Mouse (Mus musculus) stomach, embryonic 15.5 days (tissue): ENCODE data around the gene Arid1a. TPM values are rescaled to one million over a fixed set of nuclear protein-coding genes. Genes with fewer than 3 reads are reported as not detected.

ENCODE experiments used
- ATAC-seq: fragments of 200-750 bp; cut with Nextera tagmentation; 2 replicates; pipeline ENCODE4 v1.8.0; 2017; ENCODE audit warnings: low read depth, moderate number of reproducible peaks, moderate TSS enrichment; ENCODE audit not compliant: insufficient read depth, low FRiP score
- H3K27ac ChIP-seq: fragments of 300-500 bp; sonication (generic); 2 replicates; pipeline ENCODE4 v1.5.1; 2015; ENCODE audit warnings: mild to moderate bottlenecking, inconsistent platforms
- H3K27me3 ChIP-seq: fragments of 300-500 bp; sonication (generic); replicated peaks from 2 replicates; pipeline ENCODE4 v1.6.1; 2015; ENCODE audit warnings: inconsistent platforms
- H3K36me3 ChIP-seq: fragments of 300-500 bp; sonication (generic); 2 replicates; pipeline ENCODE4 v1.6.1; 2015; ENCODE audit warnings: inconsistent platforms
- H3K4me1 ChIP-seq: fragments of 300-500 bp; sonication (generic); 2 replicates; pipeline ENCODE4 v1.6.1; 2015; ENCODE audit warnings: inconsistent platforms
- H3K4me2 ChIP-seq: fragments of 300-500 bp; sonication (generic); 2 replicates; pipeline ENCODE4 v1.6.1; 2015; ENCODE audit warnings: mild to moderate bottlenecking, inconsistent platforms
- H3K4me3 ChIP-seq: fragments of 300-500 bp; sonication (generic); replicated peaks from 2 replicates; pipeline ENCODE4 v1.5.1; 2015; ENCODE audit warnings: inconsistent platforms
- H3K9ac ChIP-seq: fragments of 300-500 bp; sonication (generic); 2 replicates; pipeline ENCODE4 v1.6.1; 2015; ENCODE audit warnings: inconsistent platforms
- H3K9me3 ChIP-seq: fragments of 300-500 bp; sonication (generic); 2 replicates; pipeline ENCODE4 v1.6.1; 2016; ENCODE audit warnings: inconsistent platforms
- WGBS: fragments of 180-500 bp; shearing (Covaris S2); methylation state at CpG from one replicate; pipeline ENCODE4 v1.1.7; 2015; 5-methylcytosine and 5-hydroxymethylcytosine counted together
- polyA plus RNA-seq: library from polyadenylated mRNA; unstranded; fragments of >200 nt; fragmentation: Nextera tagmentation; extraction: Ambion mirVana; gene quantifications from 2 replicates; pipeline ENCODE4 v1.2.1, GENCODE M21; 2015

Gene Arid1a
- 27.0 and 29.2 TPM in 2 replicates for polyA plus RNA-seq

DNA sequence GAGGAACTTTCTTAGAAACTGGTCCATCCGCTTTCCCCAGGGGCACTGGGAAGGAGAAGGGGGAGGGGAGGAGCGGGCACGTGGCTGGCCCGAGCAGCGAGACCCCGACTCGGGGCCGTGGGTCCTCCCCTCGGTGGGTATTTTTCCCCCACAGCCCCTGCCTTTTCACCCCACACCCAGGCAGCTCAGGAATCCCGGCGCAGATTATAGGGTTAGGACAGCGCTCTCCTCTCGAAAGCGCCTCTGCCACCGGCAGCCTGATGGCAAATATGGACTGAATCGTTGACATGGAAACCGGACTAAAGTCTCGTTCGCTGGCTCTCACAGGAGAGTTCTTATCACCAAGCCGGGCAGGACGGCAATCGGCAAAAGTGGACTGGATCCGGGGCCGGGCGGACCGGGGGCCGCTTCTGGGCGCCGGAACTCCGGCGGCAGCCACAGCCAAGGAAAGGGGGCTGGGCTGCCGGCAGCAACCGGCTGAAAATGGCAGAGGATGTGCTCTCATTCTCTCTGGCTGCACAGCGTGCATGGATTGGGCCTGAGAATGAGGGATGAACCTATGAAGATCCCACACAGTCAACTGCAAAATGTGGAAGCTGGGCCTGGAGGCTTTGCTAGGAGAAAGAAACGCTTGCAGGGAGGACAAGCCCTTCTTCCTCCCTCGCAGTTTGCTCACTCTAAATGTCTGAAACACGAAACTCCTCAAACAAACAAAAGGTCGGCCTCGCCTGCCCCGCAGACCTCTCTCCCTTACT, at the start of gene Arid1a:
Gene Arid1a (minus strand): TSS at position 256 of the 755 bp plus-strand sequence.
- Histone ChIP-seq H3K4me2 (peak within 1 kb of the TSS; percentile 93), H3K9me3 (no peaks in the 10 kb centered on the region), H3K4me1 (peaks cover 17% of the 10 kb centered on the region), H3K27ac (peak within 1 kb of the TSS; percentile 100), H3K27me3 (no peaks in the 10 kb centered on the region), H3K4me3 (peak within 1 kb of the TSS; percentile 62), H3K9ac (peak within 1 kb of the TSS; percentile 70), H3K36me3 (no peaks in the 10 kb centered on the region)
- peak; percentile 70 for ATAC-seq
- WGBS, result under 1% methylated on average over 40 of the region's 40 CpGs

DNA sequence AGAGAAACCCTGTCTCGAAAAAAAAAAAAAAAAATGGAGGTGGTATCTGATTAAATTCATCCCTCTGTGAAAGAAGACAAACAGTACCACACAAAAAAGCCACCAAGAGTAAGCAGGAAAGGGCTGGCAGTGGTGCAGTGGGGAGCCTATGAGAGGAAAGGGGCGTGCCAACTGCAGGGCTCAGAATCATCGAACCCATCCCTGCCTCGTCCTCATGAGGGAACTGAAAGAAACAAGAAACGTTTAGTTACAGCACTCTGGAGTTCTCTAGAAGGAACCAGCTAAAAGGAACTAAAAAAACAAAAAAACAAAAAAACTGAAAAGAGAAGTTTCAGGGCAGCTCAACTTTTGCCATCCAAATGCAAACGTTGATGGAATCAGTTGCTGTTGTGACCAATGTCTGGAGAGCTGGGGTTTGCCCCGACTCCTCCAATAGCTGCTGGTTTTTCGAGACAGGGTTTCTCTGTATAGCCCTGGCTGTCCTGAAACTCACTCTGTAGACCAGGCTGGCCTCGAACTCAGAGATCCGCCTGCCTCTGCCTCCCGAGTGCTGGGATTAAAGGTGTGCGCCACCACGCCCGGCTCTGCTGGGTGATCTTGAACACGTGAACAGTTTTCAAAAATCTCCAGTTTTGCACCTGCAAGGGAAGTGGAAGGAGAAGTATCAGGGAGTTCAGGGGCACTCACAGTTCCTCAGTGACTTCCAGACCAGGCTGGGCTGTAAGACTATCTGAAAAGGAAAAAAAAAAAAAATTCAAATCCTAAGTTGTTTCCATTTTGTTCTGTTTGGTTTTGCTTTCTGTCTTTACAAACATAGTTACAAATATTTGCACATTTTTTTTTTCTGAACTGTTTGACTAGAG, 48.1 kb upstream of the Arid1a start:
- ATAC-seq, result no peak
- Histone ChIP-seq H3K4me3 (no peak overlapping the region), H3K27me3 (no peaks in the 10 kb centered on the region), H3K36me3 (no peaks in the 10 kb centered on the region), H3K4me2 (no peak overlapping the region), H3K4me1 (0 out of 2 replicates have a peak, but pooled peaks cover 2% of the 10 kb centered on the region), H3K9ac (no peak overlapping the region), H3K27ac (no peak overlapping the region), H3K9me3 (no peaks in the 10 kb centered on the region)
- WGBS, result 70% methylated on average over 15 of the region's 15 CpGs

DNA sequence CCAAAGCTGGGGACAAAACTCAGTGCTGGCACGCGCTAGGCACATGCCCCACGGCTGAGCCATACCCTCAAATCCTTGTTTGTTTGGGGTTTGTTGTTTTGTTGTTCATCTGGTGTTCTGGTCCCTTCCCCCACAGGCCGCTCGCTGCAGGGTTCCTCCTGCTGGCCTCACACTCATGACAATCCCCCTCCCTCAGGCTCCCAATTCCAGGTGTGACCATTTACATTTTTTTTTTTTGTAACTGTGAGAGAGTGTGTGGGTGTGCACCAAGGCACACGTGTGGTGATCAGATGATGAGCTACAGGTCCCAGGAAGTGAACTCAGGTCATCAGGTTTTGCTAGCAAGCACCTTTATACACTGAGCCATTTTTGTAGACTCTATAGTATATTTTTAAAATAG, 44.0 kb upstream of the Arid1a start:
- Histone ChIP-seq H3K27me3 (no peaks in the 10 kb centered on the region), H3K27ac (no peak overlapping the region), H3K4me3 (no peak overlapping the region), H3K4me2 (no peak overlapping the region), H3K4me1 (0 out of 2 replicates have a peak, but pooled peaks cover 2% of the 10 kb centered on the region), H3K9me3 (no peaks in the 10 kb centered on the region), H3K9ac (no peak overlapping the region), H3K36me3 (no peaks in the 10 kb centered on the region)
- no peak for ATAC-seq
- 18% methylated on average over 4 of the region's 6 CpGs for WGBS

DNA sequence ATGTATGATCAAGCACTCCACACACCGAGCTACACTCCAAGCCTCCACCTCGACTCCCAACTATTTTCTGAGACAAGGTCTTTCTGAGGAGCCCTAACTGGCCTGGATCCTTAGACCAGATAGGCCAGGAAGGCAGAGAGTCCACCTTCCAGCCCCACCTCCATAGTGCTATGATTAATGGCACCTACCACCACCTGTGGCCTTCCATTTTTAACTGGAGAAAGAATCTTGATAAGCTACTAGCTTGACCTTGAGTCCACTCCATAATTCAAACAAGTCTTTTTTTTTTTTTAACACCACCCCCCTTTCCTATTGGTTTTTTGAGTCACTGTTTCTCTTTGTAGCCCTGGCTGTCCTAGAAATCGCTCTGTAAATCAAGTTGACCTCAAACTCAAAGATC, 36.7 kb upstream of the Arid1a start:
- H3K4me2 ChIP-seq, result no peak overlapping the region
- H3K27me3 ChIP-seq, result no peaks in the 10 kb centered on the region
- H3K4me3 ChIP-seq, result no peak overlapping the region
- no peak overlapping the region for H3K9ac ChIP-seq
- no peaks in the 10 kb centered on the region for H3K9me3 ChIP-seq
- H3K36me3 ChIP-seq, result no peaks in the 10 kb centered on the region
- peak; percentile 82; the same call in 1 of the 2 replicates for ATAC-seq
- WGBS, result 63% methylated on average over 3 of the region's 3 CpGs
- H3K27ac ChIP-seq, result peak overlapping the region; percentile 38; the same call in 1 of the 2 replicates
- no peaks in the 10 kb centered on the region for H3K4me1 ChIP-seq

DNA sequence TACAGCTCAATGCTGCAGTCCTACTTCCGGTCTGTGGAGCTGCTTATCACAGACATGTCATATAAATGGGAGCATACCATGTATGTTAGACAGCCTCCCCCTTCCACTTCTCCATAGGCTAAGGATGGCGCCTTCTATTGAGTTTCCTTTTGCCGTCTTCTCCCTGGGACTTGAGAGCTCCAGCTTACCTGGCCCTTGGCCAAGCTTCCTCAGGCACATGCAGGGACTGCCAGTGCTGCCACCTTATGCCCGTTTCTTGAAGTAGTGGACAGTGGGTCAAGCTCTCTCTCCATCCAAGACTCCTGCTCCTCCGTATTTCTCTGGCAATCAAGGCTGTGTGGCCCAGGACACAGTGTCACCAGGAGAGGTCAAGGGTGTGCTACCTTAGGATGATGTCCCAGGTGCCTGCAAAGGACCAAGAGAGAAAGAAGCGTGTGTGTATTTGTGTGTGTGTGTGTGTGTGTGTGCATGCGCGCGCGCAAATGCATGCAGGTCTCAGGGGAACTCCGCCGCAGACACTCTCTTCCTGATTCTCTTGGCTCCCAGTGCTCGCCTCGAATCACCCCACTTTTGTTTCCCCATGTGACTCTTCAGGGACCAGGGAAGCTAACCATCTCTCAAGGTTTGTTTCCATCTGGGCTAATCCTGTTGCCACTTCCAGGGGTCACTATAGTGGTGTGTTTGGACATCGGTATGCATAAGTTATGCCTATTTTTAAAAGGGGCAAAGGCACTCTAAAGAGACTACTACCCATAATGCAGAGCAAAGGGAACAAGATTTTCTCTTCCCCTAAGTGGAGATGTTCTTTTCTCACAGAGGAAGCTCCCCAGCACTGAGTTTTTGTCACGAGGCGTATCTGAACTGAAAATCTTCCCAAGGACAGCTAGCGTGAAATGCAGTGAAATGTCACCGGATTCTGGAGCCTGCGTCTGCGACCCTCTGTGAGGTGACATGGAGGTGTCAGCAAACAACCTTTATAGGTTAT, 18.3 kb upstream of the Arid1a start:
- H3K27ac ChIP-seq, result no peak overlapping the region
- no peak overlapping the region for H3K4me2 ChIP-seq
- H3K9ac ChIP-seq, result no peak overlapping the region
- 77% methylated on average over 21 of the region's 21 CpGs for WGBS
- no peaks in the 10 kb centered on the region for H3K4me1 ChIP-seq
- H3K9me3 ChIP-seq, result no peaks in the 10 kb centered on the region
- H3K4me3 ChIP-seq, result no peak overlapping the region
- H3K36me3 ChIP-seq, result no peaks in the 10 kb centered on the region
- H3K27me3 ChIP-seq, result no peaks in the 10 kb centered on the region
- no peak; the same call in 1 of the 2 replicates for ATAC-seq

DNA sequence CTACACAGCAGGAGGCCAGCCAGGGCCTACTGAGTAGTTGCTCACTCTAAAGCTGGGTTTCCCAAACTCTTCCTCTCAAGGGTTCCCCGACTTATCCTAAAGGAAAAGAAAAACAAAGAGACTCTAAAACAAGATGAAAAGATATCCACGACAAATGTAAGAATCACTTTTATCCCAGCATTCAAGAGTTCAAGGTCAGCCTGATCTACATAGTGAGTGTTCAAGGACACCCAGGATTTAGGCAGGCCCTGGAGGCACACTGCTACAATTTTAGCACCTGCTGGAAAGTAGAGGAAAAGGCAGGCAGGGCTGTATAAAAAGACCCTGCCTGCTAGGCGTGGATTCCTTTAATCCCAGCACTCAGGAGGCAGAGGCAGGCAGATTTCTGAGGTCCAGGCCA, 12.6 kb upstream of the Arid1a start:
- 77% methylated on average over 3 of the region's 3 CpGs for WGBS

DNA sequence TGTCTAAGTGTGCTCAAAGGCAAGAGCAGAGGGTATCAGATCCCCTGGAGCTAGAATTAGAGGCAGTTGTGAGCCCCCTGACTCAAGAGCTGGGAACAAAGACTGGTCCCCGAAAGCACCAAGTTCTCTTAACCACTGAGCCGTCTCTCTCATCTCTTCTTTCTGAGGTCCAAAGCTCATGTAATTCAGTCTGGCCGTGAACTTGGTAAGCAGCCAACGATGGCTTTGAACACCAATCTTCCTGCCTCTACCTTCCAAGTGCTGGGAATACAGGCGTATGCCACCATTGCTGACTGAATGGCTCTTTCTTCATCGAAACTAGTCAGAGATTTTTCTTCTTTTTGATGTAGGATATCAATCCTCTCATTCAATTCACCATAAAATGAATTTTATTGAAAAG, 6.5 kb upstream of the Arid1a start:
- WGBS, result 70% methylated on average over 6 of the region's 6 CpGs
- no peaks in the 10 kb centered on the region for H3K4me1 ChIP-seq
- no peaks in the 10 kb centered on the region for H3K9me3 ChIP-seq
- no peaks in the 10 kb centered on the region for H3K27me3 ChIP-seq
- no peak overlapping the region for H3K4me2 ChIP-seq
- H3K36me3 ChIP-seq, result no peaks in the 10 kb centered on the region
- no peak for ATAC-seq
- H3K4me3 ChIP-seq, result no peak overlapping the region
- H3K9ac ChIP-seq, result no peak overlapping the region
- H3K27ac ChIP-seq, result no peak overlapping the region

More for the DNA sequence above, 12.6 kb upstream of the Arid1a start:
- no peaks in the 10 kb centered on the region for H3K27me3 ChIP-seq
- no peak for ATAC-seq
- H3K36me3 ChIP-seq, result no peaks in the 10 kb centered on the region
- H3K9ac ChIP-seq, result no peak overlapping the region
- no peaks in the 10 kb centered on the region for H3K4me1 ChIP-seq
- H3K4me3 ChIP-seq, result no peak overlapping the region
- no peak overlapping the region for H3K4me2 ChIP-seq
- no peaks in the 10 kb centered on the region for H3K9me3 ChIP-seq
- H3K27ac ChIP-seq, result no peak overlapping the region

DNA sequence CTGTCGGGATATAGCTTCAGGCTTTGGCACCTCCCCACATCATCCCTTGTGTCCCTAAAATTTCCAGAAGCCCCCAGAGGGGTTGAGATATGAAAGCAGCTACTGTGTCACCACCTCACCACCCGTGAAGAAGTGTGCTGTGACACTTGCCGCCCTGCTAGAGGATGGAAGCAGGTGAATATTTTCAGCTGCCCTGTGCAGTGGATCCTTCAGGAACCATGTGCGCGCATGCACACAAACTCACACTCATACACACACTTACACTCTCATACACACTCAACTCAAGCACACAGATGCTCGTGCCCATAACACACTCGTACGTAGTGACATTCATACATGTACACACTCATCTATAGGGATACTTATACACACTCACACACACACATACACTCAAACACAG, 3.1 kb upstream of the Arid1a start:
- Histone ChIP-seq H3K27me3 (no peaks in the 10 kb centered on the region), H3K4me3 (no peak overlapping the region), H3K9ac (no peak overlapping the region), H3K4me2 (no peak overlapping the region), H3K36me3 (no peaks in the 10 kb centered on the region), H3K9me3 (no peaks in the 10 kb centered on the region), H3K27ac (no peak overlapping the region), H3K4me1 (peaks cover 15% of the 10 kb centered on the region)
- 87% methylated on average over 8 of the region's 8 CpGs for WGBS
- ATAC-seq, result no peak

DNA sequence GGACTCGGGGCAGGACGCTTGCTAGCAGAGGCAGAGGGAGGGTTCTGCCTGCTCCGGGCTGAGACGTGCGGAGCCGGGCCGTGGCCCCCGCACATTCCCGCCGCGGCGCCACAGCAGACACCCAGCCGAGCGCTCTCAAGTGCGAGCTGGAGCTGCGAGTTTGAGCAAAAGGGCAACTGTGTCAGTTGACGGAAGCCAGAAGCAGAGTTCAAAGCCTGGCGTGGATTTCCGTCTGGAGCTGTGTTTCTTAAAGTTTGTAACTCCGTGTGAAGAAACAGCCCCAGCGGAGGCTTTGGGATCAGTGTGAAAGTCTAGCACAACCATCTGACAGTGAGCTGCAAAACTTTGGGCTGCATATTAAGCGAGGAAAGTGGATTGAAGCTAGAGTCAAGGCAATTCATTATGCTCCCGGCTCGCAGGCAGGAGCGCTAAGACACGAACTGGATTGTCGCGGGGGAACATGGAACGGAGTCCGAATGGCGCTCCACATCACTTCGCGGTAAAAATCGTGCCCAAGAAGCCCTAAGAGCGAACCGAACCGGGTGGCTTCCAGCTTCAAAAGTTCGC, 783 bp upstream of the Arid1a start:
- Histone ChIP-seq H3K27me3 (no peaks in the 10 kb centered on the region), H3K4me3 (peak overlapping the region; percentile 62), H3K9ac (peak overlapping the region; percentile 70), H3K4me1 (peaks cover 17% of the 10 kb centered on the region), H3K9me3 (no peaks in the 10 kb centered on the region), H3K27ac (peak overlapping the region; percentile 100), H3K36me3 (no peaks in the 10 kb centered on the region), H3K4me2 (peak overlapping the region; percentile 93)
- under 1% methylated on average over 38 of the region's 38 CpGs for WGBS
- ATAC-seq, result peak; percentile 44

DNA sequence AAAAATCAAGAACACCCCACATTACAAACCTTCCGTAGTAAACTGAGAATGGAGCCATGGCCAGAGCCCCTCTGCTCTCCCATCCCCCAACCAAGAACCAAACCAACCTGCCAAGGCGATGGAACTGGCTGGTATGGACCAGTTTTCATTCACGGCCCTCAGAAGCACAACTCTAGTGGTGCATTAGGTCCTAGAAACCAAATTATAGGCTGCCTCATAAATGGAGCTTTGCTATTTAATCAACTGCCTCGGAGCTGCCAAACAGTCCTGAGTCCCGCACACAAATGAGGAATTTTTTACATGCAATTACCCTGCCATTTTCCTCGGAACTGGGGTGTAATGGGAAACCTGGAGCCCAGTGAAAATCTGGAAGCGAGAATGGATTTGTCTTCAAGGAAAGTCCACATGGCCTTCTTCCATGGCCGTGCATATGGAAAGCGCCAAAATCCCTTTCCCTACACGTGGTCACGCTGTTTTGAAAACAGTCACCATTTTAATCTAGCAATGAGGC, 653 bp downstream of the Arid1a start:
- H3K9me3 ChIP-seq, result no peaks in the 10 kb centered on the region
- WGBS, result 3% methylated on average over 11 of the region's 11 CpGs
- peak overlapping the region; percentile 62 for H3K4me3 ChIP-seq
- H3K4me1 ChIP-seq, result peaks cover 17% of the 10 kb centered on the region
- peak overlapping the region; percentile 93 for H3K4me2 ChIP-seq
- no peak for ATAC-seq
- H3K9ac ChIP-seq, result no peak overlapping the region; the same call in 1 of the 2 replicates
- no peaks in the 10 kb centered on the region for H3K36me3 ChIP-seq
- peak overlapping the region; percentile 100 for H3K27ac ChIP-seq
- H3K27me3 ChIP-seq, result no peaks in the 10 kb centered on the region
